Mouse (Mus musculus) embryonic stem cell, embryonic (primary cell): ENCODE measurements around the gene Plekha4.
"Not testable (repeated sequence)": the region's sequence is repeated elsewhere in the genome, so short reads cannot be mapped to it uniquely, and the experiment has no call there.

Experiments
- CTCF ChIA-PET, 4 experiments: fragments of 300-600 bp in 2 of 4; fragments of 350-600 bp in 2 of 4; sonication (Branson Sonifier 250); formaldehyde crosslinking; loops; one replicate each; lab custom pipeline; 2022; ENCODE audit warnings: inconsistent platforms in 2 of 4; lab: Charles Lee
- POLR2A ChIA-PET, 4 experiments: fragments of 300-600 bp in 2 of 4; fragments of 350-600 bp in 2 of 4; sonication (Branson Sonifier 250); formaldehyde crosslinking; loops; one replicate each; lab custom pipeline; 2022; ENCODE audit warnings: antibody characterized with exemption in 4 of 4, inconsistent platforms in 1 of 4; lab: Charles Lee

Gene Plekha4

DNA sequence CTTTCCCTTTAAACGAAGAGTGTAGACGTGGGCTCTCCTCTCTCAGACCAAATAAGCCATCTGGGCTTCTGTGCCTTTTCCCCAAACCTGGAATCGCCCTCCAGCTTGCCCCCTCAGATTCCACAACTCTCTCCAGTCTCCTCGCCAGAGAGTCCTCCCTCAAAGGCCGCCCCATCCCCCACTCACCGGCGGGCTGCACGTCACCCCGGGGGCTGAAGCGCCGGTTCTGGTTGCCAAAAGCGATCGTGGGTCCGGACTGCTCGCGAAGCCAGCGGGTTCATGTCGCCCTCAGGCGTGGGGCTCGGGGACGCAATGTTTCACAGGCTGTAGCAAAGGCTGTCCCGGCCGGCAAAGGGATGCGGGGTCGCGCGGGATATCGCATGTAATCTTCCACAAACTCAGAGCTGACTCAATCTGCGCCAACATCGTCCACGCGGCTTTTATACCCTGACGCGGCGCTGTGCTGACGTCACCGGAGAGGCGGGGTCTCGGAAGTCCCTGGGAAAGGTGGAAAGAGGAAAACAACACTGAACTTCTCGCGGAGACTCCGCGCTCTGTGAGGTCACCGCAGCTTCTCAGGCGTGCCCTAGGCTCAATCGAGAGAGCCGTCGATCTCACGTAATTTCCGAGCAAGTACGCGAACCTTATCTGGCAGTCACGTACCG lies at the start of gene Plekha4, which contains the start of gene Ppp1r15a:
TSS of gene Plekha4 (plus strand) at position 522 of the 665 bp plus-strand sequence.
TSS of gene Ppp1r15a (minus strand) at position 460 of the 665 bp plus-strand sequence.
- ChIA-PET CTCF (interaction anchor here in 2 of 4 experiments (0.6 to 1.3 kb wide), 11 partner anchors 9 to 67 kb away, joined by 3 to 9 read pairs (median 3); partner anchors contain the start of gene Tulp2 (in 1 of the 2)), POLR2A (interaction anchor here (0.6 to 7.9 kb wide), 166 partner anchors 8 to 828 kb away, joined by 3 to 140 read pairs (median 5); partner anchors contain the start of genes Ftl1 (in 4 of the 4), Bax (in 3 of the 4), Bcat2 (in 3 of the 4) and Fut1 (in 3 of the 4))

- ChIA-PET POLR2A (interaction anchor here (0.6 to 7.7 kb wide), 61 partner anchors 10 to 408 kb away, joined by 3 to 97 read pairs (median 5); partner anchors contain the start of genes Bax (in 3 of the 4), Ftl1 (in 3 of the 4), Plekha4 (in 3 of the 4) and Ppp1r15a (in 3 of the 4)), CTCF (interaction anchor here (0.5 to 3.8 kb wide), 63 partner anchors 10 to 916 kb away, joined by 3 to 35 read pairs (median 4); partner anchors contain the start of genes Dhdh (in 2 of the 4), Plekha4 (in 2 of the 4), Ppp1r15a (in 2 of the 4) and Bax (in 1 of the 4))
Measured at GRCm38 (mm10) chr7:45476453-45476852, 49.7 kb upstream of the Plekha4 start.

DNA sequence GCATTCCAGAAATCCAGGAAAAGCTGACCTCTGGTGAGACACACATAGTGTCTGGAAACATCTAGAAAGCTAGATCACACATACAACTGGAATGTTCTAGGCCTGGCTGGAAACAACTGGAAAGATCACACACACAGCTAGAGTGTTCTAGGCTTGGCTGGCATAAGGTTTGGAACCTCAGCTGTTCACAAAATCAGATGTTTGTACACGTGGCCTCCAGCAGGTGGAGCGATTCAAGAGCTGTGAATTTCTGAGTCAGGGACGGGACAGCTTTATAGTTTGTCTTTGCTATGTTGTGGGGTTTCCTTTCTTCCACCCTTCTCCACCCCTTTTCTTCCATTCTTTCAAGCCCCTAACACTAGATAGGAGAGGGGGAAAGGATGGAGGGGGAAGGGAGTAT lies 49.1 kb upstream of the Plekha4 start:
- ChIA-PET POLR2A (interaction anchor here (0.6 to 7.7 kb wide), 62 partner anchors 9 to 420 kb away, joined by 3 to 97 read pairs (median 4); partner anchors contain the start of genes Bax (in 3 of the 4), Ftl1 (in 3 of the 4), Plekha4 (in 3 of the 4) and Ppp1r15a (in 3 of the 4)), CTCF (interaction anchor here (0.5 to 3.8 kb wide), 66 partner anchors 10 to 917 kb away, joined by 3 to 35 read pairs (median 4); partner anchors contain the start of genes Dhdh (in 2 of the 4), Plekha4 (in 2 of the 4), Ppp1r15a (in 2 of the 4) and Bax (in 1 of the 4))

DNA sequence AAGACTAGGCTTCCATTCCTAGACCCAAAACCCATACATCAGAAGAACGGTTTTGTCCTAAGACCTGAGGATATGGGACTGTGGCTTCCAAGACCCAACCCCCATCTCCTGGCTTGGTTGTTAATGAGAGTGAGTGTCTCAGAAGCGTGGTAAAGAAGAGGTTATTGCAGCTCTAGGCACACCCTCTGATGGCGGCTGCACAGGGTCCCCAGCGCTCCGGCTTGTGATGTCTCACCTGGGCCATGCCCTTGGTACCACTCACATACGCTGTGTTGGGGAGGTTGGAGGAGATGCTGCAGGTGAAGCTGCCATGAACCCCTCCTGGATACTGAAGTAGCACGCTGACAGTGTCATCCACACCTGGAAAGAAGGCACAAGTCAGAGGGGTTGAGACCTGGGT lies 47.4 kb upstream of the Plekha4 start:
- ChIA-PET CTCF (interaction anchor here (0.6 to 3.8 kb wide), 16 partner anchors 9 to 204 kb away, joined by 3 to 35 read pairs (median 4); partner anchors contain the start of genes Dhdh (in 2 of the 4), Bax (in 1 of the 4), Plekha4 (in 1 of the 4) and Ppp1r15a (in 1 of the 4)), POLR2A (interaction anchor here in 2 of 4 experiments (0.7 to 5.8 kb wide), 15 partner anchors 11 to 104 kb away, joined by 3 to 97 read pairs (median 4); partner anchors contain the start of genes Bax (in 2 of the 2), Ftl1 (in 2 of the 2), Plekha4 (in 2 of the 2) and Ppp1r15a (in 2 of the 2))

GRCm38 (mm10) chr7:45480310-45480709 lies 45.8 kb upstream of the Plekha4 start:
- ChIA-PET POLR2A (interaction anchor here in 3 of 4 experiments (0.5 to 2.3 kb wide), 22 partner anchors 9 to 109 kb away, joined by 3 to 20 read pairs (median 4); partner anchors contain the start of genes Ftl1 (in 2 of the 3), Gys1 (in 2 of the 3), Plekha4 (in 2 of the 3) and Ppp1r15a (in 2 of the 3)), CTCF (interaction anchor here in 1 of 4 experiments (0.6 to 1.5 kb wide), 2 partner anchors 9 to 36 kb away, joined by 3 to 18 read pairs; no protein-coding TSS in a partner anchor)

DNA sequence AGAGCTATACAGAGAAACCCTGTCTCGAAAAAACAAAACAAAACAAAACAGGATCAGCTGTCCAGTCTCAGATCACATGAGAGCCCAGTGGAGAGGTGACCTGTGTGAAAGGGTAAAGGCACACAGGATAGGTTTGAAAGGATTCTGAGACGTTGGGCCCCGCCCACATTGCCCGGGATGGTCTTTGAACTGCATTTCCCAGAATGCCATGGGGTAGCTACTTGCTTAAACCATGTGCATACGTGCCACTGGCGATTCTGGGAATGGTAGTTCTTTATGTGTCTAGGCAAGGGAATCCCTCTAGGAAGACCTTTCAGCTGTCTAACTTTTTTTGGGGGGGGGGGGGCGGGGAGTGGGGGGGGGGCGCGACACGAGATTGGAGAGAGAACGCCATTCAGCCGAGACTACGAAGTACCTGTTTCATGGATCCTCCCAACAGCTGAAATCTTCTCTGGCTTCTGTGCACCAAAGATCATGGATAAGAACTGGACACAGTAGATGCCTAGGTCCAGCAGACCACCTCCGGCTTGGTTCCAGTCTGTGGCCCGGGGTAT lies 44.7 kb upstream of the Plekha4 start, which contains the start of gene Tulp2:
TSS of gene Tulp2 (plus strand) at position 504 of the 554 bp plus-strand sequence.
- POLR2A ChIA-PET = interaction anchor here in 3 of 4 experiments (0.6 to 2.3 kb wide), 56 partner anchors 9 to 631 kb away, joined by 3 to 20 read pairs (median 4); partner anchors contain the start of genes Ftl1 (in 3 of the 3), Gys1 (in 2 of the 3), Plekha4 (in 2 of the 3) and Ppp1r15a (in 2 of the 3)
- CTCF ChIA-PET = interaction anchor here in 3 of 4 experiments (0.6 to 1.5 kb wide), 15 partner anchors 10 to 201 kb away, joined by 3 to 18 read pairs (median 4); partner anchors contain the start of genes Ntn5 (in 1 of the 3), Plekha4 (in 1 of the 3) and Ppp1r15a (in 1 of the 3)

DNA sequence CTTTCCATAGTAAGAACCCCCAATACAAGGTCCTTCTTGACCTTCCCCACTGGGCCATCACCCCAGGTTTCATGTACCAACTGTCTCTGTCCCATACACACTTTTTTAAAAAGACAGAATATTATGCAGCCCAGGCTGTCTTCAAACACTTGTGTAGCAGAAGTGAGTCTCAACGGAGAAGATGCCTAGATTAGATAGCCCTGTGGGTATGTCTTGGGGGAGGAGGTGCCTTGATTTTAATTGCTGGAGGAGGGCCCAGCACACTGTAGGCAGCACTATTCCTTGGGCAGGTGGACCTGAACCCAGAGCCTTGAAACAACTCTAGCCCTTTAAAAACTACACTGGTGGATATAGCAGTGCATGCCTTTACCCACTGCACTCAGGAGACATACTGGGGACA lies 44.0 kb upstream of the Plekha4 start:
- POLR2A ChIA-PET = interaction anchor here in 3 of 4 experiments (0.6 to 2.3 kb wide), 21 partner anchors 8 to 632 kb away, joined by 3 to 20 read pairs (median 6); partner anchors contain the start of genes Ftl1 (in 2 of the 3), Nucb1 (in 2 of the 3), Bax (in 1 of the 3) and Plekha4 (in 1 of the 3)
- CTCF ChIA-PET = interaction anchor here in 1 of 4 experiments (0.6 kb wide), 1 partner anchor 125 kb away, joined by 5 read pairs; no protein-coding TSS in a partner anchor

GRCm38 (mm10) chr7:45484985-45485384 lies 41.1 kb upstream of the Plekha4 start:
- CTCF ChIA-PET = not testable (repeated sequence)
- POLR2A ChIA-PET = interaction anchor here in 2 of 4 experiments (0.6 to 0.7 kb wide), 4 partner anchors 16 to 40 kb away, joined by 3 to 4 read pairs (median 4); no protein-coding TSS in a partner anchor

DNA sequence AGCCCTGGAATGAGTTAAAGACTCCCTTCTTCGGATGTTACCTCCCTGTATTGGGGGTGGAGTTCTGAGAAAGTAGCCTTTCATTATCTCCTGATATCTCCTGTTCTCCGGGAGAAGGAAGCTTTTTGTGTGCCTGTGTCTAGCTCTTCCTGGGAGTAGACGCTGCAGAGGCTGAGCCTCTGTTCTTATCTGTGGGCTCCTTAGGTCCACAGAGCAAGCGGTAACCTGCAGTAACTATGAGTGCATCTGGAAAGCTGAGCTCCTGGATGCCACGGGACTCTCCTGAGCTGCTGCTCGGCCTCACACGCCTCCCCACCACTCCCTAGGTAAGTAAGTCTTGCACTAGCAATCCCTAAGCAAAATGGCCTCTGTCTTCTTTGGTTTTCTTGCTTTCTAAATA lies 40.0 kb upstream of the Plekha4 start:
- ChIA-PET CTCF (no interaction called here), POLR2A (interaction anchor here in 3 of 4 experiments (0.6 to 3.5 kb wide), 10 partner anchors 8 to 40 kb away, joined by 3 to 11 read pairs (median 3); partner anchors contain the start of genes Ftl1 (in 2 of the 3), Bax (in 1 of the 3), Plekha4 (in 1 of the 3) and Ppp1r15a (in 1 of the 3))

DNA sequence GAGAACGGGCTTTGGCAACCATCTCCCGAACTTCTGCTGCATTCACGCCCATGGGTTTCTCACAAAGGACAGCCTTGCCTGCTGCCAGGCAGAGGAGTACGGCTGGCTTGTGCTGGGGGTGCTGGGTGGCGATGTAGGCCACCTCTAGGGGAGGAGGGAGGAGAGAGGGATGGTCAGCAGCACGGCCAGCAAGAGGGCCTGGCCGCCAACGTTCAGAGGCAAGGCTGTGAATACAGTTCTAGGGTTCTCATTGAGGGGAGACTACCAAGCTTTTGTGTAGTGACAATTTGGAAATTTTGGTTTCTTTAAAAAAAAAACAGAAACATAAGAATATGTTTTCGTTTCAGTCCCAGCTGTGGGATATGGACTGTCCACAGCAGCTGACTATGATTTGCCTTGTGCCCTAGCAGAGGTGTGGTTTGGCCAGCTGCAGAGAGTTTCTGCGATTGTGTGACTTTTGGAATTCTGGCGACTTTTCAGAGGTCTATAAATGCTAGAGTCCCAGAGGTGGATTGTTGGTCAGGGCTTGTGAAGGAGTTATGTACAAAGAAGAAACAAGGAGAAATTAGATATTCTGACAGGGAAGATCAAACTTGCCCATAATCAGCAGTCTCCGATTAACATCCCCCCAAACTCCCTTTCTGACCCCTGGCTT lies 39.2 kb upstream of the Plekha4 start, which contains the start of gene Gm45808:
TSS of gene Gm45808 (minus strand) at position 51 of the 655 bp plus-strand sequence.
- POLR2A ChIA-PET = interaction anchor here in 3 of 4 experiments (0.6 to 3.5 kb wide), 21 partner anchors 8 to 148 kb away, joined by 3 to 17 read pairs (median 5); partner anchors contain the start of genes Bax (in 2 of the 3), Plekha4 (in 2 of the 3), Ppp1r15a (in 2 of the 3) and Ftl1 (in 1 of the 3)

GRCm38 (mm10) chr7:45487861-45488292 lies 38.3 kb upstream of the Plekha4 start:
- CTCF ChIA-PET = interaction anchor here in 3 of 4 experiments (0.5 to 2.4 kb wide), 10 partner anchors 9 to 283 kb away, joined by 3 to 9 read pairs (median 4); partner anchors contain the start of gene Ccdc155 (in 1 of the 3)
- POLR2A ChIA-PET = interaction anchor here (0.6 to 4.4 kb wide), 54 partner anchors 9 to 1261 kb away, joined by 3 to 23 read pairs (median 4); partner anchors contain the start of genes Bax (in 2 of the 4), Ftl1 (in 2 of the 4), Nucb1 (in 2 of the 4) and Plekha4 (in 2 of the 4)

More for the DNA sequence above, 39.2 kb upstream of the Plekha4 start, which contains the start of gene Gm45808:
- CTCF ChIA-PET = interaction anchor here in 2 of 4 experiments (2.1 to 2.4 kb wide), 2 partner anchors 10 kb away, joined by 7 to 9 read pairs; no protein-coding TSS in a partner anchor

DNA sequence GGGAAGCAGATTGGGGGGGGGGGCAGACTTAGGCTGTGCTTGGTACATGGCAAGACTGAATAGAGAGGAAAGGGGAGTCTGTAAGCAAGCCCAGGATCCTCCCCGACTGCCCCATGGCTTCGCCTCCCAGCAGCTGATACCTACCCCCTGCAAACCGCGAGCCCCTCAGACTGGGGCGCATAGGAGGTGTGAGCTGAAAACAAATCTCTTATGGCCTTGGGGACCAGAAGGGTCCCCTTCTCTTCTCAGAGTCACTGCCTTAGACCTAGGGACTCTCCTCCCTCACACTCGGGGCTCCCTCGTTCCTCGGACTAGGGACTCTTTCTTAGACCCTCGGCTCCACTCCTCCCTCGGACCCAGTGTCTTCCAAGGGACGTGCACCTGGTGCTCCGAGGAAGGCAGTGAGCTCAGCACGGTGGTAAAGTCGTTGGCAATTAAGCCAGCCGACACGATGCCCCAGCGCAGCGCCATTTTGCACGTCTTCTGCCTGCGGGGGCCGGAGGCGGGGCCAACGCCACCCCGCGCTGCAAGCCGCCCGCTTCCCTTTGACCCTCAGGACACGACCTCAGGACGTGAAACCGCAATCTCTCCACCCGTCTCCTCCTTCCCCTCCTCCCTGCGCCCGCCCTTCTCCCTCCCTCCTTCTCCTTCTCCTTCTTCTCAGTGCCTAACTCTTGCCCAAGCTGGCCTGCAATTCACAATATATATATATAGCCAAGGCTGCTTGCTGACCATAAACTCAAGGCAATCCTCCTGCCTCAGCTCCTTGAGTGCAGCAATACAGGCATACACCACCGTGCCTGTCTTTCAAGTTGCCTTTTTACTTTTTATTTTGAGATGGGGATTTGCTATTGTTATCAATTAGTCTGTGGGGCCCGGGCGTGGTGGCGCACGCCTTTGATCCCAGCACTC lies 37.6 kb upstream of the Plekha4 start, which contains the start of gene Dhdh:
TSS of gene Dhdh (minus strand) at position 513 of the 912 bp plus-strand sequence.
- CTCF ChIA-PET = interaction anchor here in 3 of 4 experiments (0.6 to 2.4 kb wide), 10 partner anchors 10 to 284 kb away, joined by 3 to 9 read pairs (median 4); partner anchors contain the start of gene Ccdc155 (in 1 of the 3)
- POLR2A ChIA-PET = interaction anchor here in 3 of 4 experiments (0.5 to 4.4 kb wide), 60 partner anchors 8 to 1260 kb away, joined by 3 to 23 read pairs (median 4); partner anchors contain the start of genes Bax (in 2 of the 3), Ftl1 (in 2 of the 3), Nucb1 (in 2 of the 3) and Plekha4 (in 2 of the 3)

- ChIA-PET POLR2A (interaction anchor here in 2 of 4 experiments (0.5 to 4.4 kb wide), 13 partner anchors 9 to 141 kb away, joined by 3 to 23 read pairs (median 6); partner anchors contain the start of genes Nucb1 (in 1 of the 2), Plekha4 (in 1 of the 2), Ppp1r15a (in 1 of the 2) and Tulp2 (in 1 of the 2)), CTCF (interaction anchor here in 1 of 4 experiments (1.5 kb wide), 1 partner anchor 11 kb away, joined by 4 read pairs; no protein-coding TSS in a partner anchor)
Measured at GRCm38 (mm10) chr7:45489578-45489977, 36.6 kb upstream of the Plekha4 start.

GRCm38 (mm10) chr7:45490822-45491221 lies 35.3 kb upstream of the Plekha4 start:
- ChIA-PET POLR2A (interaction anchor here in 3 of 4 experiments (0.6 to 4.4 kb wide), 25 partner anchors 10 to 377 kb away, joined by 3 to 23 read pairs (median 4); partner anchors contain the start of genes Ftl1 (in 2 of the 3), Plekha4 (in 2 of the 3), Ppp1r15a (in 2 of the 3) and Nucb1 (in 1 of the 3)), CTCF (interaction anchor here in 2 of 4 experiments (0.6 to 2.3 kb wide), 4 partner anchors 14 to 176 kb away, joined by 3 to 13 read pairs (median 4); no protein-coding TSS in a partner anchor)
